Mouse (Mus musculus) lung, postnatal 36 days (tissue): ENCODE measurements around the gene Eef2k.
A peak's percentile ranks its signal among the peaks of the same experiment; 100 is the strongest.

ENCODE experiments used
- DNase-seq: peaks from one replicate; pipeline ENCODE4 v3.0.0; 2022; ENCODE audit warnings: mixed read lengths

Gene Eef2k

GRCm38 (mm10) chr7:120848831-120849512 is 6.3 kb downstream of the Eef2k start:
- DNase-seq = no peak

- no peak for DNase-seq
Measured at GRCm38 (mm10) chr7:120850165-120850564, 7.5 kb downstream of the Eef2k start.

- no peak for DNase-seq
Measured at GRCm38 (mm10) chr7:120859854-120860253, 17.2 kb downstream of the Eef2k start.

- no peak for DNase-seq
Measured at GRCm38 (mm10) chr7:120860799-120861487, 18.3 kb downstream of the Eef2k start.

GRCm38 (mm10) chr7:120861488-120862047 is 18.9 kb downstream of the Eef2k start:
- no peak for DNase-seq

GRCm38 (mm10) chr7:120862196-120862595 is 19.6 kb downstream of the Eef2k start:
- DNase-seq = no peak

- no peak for DNase-seq
Measured at GRCm38 (mm10) chr7:120862626-120863025, 20.0 kb downstream of the Eef2k start.

GRCm38 (mm10) chr7:120863476-120863875 is 20.8 kb downstream of the Eef2k start:
- no peak for DNase-seq

GRCm38 (mm10) chr7:120865100-120865499 is 22.5 kb downstream of the Eef2k start:
- DNase-seq = peak; percentile 57

- DNase-seq = peak; percentile 61
Measured at GRCm38 (mm10) chr7:120865832-120866231, 23.2 kb downstream of the Eef2k start.

GRCm38 (mm10) chr7:120866684-120867083 is 24.1 kb downstream of the Eef2k start:
- no peak for DNase-seq

GRCm38 (mm10) chr7:120867720-120868119 is 25.1 kb downstream of the Eef2k start:
- DNase-seq = no peak

- DNase-seq = no peak
Measured at GRCm38 (mm10) chr7:120869883-120870282, 27.3 kb downstream of the Eef2k start.

- no peak for DNase-seq
Measured at GRCm38 (mm10) chr7:120870431-120871008, 27.9 kb downstream of the Eef2k start.

GRCm38 (mm10) chr7:120873083-120873482 is 30.5 kb downstream of the Eef2k start:
- no peak for DNase-seq

- DNase-seq = no peak
Measured at GRCm38 (mm10) chr7:120874021-120874420, 31.4 kb downstream of the Eef2k start.

- peak; percentile 60 for DNase-seq
Measured at GRCm38 (mm10) chr7:120874764-120875539, 32.3 kb downstream of the Eef2k start.

GRCm38 (mm10) chr7:120875540-120876388 is 33.1 kb downstream of the Eef2k start:
- no peak for DNase-seq

GRCm38 (mm10) chr7:120878271-120878670 is 35.6 kb downstream of the Eef2k start:
- no peak for DNase-seq

GRCm38 (mm10) chr7:120879972-120880371 is 37.3 kb downstream of the Eef2k start:
- no peak for DNase-seq

GRCm38 (mm10) chr7:120880770-120881169 is 38.1 kb downstream of the Eef2k start:
- DNase-seq = no peak

GRCm38 (mm10) chr7:120881451-120881850 is 38.8 kb downstream of the Eef2k start:
- no peak for DNase-seq
